Mouse (Mus musculus) gastrocnemius, adult 2 months (tissue): ENCODE measurements around the gene Rc3h1. TPM values are rescaled to one million over a fixed set of nuclear protein-coding genes. Genes with fewer than 3 reads are reported as not detected.
"Not testable (repeated sequence)": the region's sequence is repeated elsewhere in the genome, so short reads cannot be mapped to it uniquely, and the experiment has no call there.

Experiments
- DNase-seq: peaks from one replicate; pipeline ENCODE4 v3.0.0; 2022
- H3K27ac ChIP-seq: fragments of 200-600 bp; 2 replicates; pipeline ENCODE4 v1.8.1; 2022; ENCODE audit warnings: mild to moderate bottlenecking
- H3K4me3 ChIP-seq: fragments of 200-600 bp; 2 replicates; pipeline ENCODE4 v1.8.1; 2022; ENCODE audit warnings: mild to moderate bottlenecking, moderate library complexity
- CTCF ChIP-seq: fragments of 200-600 bp; IDR thresholded peaks from 2 replicates; pipeline ENCODE4 v1.8.1; 2022; ENCODE audit warnings: antibody characterized with exemption, mild to moderate bottlenecking, moderate library complexity
- intact Hi-C: fragments of 180-260 bp; cut with DNase I; formaldehyde crosslinking; loops from one replicate; pipeline ENCODE4 v1.15.1; 2025
- total RNA-seq, 2 experiments: library from RNA; stranded (reverse); gene quantifications; 2 replicates each; pipeline ENCODE4 v1.2.3; 2021

Rc3h1 gene
- total RNA-seq, 2 experiments from 2014 or later: 31.0 to 32.5 TPM

DNA sequence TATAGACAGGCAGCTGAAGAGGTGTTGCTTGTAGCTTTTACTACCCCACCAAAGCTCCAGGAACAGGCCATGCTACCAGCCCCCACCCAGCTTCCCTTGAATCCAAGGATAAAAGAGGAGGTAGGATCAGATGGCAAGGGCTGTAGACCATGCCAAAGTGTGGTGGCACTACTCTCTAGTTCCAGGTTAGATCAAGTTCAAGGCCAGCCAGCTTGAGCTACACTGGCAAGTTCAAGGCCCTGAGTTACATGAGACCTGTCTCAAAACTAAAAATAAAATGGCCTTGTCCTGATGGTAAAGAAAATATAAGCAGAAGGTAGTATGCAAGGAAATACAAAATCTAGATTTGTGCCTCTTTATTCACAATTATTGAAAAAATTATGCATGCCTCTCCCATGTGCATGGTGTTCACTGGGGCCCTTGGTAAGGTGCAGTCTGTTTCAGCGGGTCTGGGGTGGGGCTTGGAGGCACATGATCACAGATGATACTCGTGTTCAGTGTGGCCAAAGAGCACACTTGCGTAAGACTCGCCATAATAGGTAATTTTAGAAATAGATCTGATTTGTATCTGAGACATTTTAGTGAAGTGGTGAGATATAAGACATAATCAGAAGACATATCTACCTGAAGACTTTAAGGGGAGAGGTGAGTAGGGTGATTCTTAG is 72.0 kb downstream of the Rc3h1 start, which contains the start of gene Serpinc1:
Gene Serpinc1 (plus strand): TSS at position 515 of the 665 bp plus-strand sequence.
- no peak within 1 kb of the TSS for H3K4me3 ChIP-seq
- TF ChIP-seq CTCF: no peak
- no peak within 1 kb of the TSS for H3K27ac ChIP-seq
- intact Hi-C loops: no loop called here
- peak; percentile 24 for DNase-seq

DNA sequence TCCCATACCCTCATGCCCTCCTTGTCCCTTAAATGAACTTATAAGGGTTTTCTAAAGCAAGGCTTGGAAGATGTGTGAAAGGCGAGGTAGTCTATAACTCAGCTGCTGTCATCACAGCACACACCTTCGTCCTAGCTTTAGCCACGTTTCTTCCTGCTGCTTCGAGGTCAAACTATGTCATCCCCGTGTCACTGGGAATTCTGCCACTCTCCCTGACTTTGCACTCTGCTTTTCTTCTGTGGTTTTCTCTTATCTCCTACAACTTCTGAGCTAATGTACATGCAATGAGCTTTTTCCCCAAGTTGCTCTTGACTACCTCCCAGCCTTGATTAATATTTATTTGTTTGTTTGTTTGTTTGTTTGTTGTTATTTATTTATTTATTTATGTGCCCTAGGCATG is 73.8 kb downstream of the Rc3h1 start:
- no peak for DNase-seq
- intact Hi-C loops: no loop called here
- Histone ChIP-seq H3K27ac (no peak overlapping the region), H3K4me3 (no peak overlapping the region)
- TF ChIP-seq CTCF: no peak

DNA sequence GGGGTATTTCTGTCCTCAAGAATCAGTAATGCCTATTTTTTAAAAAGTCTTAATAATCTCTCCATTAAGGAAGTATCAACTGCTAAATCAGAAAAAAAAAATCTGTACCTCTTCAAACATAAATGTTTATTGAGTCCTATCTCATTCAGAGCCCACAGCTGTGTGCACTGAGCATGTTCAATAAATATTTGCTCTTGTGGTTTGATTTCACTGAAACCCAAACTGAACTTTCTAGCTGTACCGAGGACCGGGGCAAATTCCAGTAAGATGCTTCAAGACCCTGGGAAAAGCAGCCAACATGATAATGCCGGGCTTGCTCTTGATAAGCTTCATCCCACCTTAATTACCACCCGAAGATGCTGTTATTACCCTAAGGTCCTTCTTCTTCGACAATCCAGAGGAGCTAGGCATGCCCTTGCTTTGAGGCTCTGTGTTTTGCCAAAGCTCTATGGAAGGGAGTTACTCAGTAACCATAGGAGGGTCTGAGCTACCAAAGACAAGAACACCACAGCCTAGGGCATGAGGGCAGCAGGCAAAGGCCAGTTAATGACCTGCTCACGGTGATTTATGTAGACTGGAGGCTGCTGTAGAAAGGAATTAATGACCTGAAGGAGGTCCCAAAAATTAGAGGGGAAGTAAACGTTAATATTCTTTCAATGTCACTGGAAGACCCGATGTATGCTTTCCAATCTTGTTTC is 74.5 kb downstream of the Rc3h1 start:
- intact Hi-C loops: no loop called here
- DNase-seq: no peak
- H3K27ac ChIP-seq: no peak overlapping the region
- no peak overlapping the region for H3K4me3 ChIP-seq
- no peak for TF ChIP-seq CTCF

DNA sequence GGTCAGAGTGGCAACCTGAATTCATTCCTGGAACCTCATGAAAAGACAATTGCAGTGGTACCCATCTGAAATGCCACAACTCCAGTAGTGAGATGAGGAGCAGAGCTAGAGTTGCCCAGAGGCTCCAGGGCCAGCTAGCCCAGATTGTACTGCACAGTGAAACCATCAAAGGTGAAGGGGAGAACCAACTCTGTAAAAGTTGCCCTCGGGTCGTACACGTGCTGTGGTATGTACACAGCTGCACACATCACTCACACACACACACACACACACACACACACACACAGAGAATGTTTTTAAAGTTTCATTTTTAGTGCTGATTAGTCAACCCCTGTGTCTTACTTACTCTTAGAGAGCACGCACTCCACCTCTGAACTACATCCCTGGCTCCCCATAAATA is 75.1 kb downstream of the Rc3h1 start:
- no peak for DNase-seq
- no peak overlapping the region for H3K4me3 ChIP-seq
- H3K27ac ChIP-seq: no peak overlapping the region
- intact Hi-C loops: no loop called here
- TF ChIP-seq CTCF: no peak

DNA sequence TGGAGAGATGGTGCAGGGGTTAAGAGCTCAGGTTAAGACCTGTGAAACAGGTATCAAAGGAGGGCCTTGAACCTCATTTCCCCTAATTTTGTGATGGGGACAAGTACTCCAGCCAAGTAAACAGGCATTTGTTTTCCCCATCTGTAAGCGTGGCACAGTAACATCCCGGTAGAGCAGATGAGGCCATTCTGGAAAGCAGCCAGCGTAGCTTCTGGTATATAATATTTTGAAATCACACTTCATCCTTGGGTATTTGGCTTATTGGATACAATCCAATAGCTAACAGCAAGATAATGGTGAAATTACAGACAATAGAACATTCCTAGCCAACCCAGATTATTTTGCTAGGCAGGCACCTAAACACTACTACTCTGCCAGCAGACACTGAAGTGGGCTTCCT is 76.7 kb downstream of the Rc3h1 start:
- intact Hi-C loops: no loop called here
- Histone ChIP-seq H3K4me3 (no peak overlapping the region), H3K27ac (no peak overlapping the region)
- TF ChIP-seq CTCF: no peak
- DNase-seq: no peak

DNA sequence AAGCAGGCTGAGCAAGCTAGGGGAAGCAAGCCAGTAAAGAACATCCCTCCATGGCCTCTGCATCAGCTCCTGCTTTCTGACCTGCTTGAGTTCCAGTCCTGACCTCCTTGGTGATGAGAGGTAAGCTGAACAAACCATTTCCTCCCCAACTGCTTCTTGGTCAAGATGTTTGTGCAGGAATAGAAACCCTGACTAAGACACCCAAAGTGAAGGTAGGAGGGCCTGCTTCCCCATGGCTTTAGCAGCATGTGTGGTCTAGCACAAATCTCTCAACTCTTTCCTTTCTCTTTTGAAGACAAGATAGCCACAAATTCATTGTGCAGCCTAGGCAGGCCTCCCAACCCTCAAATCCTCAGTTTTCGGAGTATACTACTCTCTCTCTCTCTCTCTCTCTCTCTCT is 78.5 kb downstream of the Rc3h1 start:
- H3K27ac ChIP-seq, H3K4me3 ChIP-seq, intact Hi-C loops, DNase-seq: not testable (repeated sequence)

DNA sequence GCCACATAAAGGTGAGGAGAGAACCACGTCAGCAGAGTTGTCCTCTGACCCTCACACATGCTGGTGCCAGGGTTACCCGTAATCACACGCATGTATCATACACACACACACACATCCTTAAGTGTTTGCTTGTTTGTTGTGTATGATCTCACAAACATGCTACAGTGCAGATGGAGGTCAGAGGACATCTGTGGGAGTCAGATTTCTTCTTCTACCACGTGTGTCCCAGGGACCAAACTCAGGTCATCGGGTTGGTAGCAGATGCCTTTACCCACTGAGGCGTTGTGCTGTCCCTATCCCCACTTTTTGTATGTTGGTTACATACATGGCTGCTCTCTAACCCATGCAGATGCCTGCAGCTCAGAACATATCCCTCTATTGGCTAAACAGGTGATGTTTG is 79.3 kb downstream of the Rc3h1 start:
- H3K4me3 ChIP-seq: no peak overlapping the region
- intact Hi-C loops: no loop called here

DNA sequence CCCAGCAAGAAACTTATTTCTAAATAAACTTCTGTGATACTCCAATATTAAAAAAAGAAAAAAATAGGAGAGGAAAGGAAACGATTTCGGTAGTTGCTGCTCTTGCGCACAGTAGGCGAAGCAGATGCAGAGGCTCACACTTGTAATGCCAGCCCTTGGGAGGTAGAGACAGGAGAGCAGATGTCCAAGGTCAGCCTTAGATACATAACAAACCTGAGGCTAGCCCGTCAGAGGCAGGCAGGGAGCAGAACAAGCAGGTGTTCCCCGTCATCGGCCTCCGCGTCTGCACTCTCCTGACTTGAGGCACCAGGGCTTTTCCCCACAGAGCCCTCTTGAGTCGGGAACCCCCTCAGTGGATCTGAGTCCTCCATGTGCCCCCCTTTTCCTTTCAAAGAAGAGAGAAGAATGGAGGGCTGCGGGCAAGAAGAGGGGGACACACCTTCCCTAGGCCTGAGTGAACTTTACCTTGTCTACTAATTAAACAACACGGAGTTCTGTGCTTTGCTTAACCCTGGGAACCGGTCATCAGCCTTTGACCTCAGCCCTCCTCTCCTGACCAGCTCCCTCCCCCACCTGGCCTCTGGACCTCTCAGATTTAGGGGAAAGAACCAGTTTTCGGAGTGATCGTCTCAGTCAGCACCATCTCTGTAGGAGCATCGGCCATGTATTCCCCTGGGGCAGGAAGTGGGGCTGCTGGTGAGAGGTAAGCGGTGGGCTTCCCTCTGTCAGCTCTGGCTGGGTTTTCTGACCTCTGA is 80.8 kb downstream of the Rc3h1 start:
- TF ChIP-seq CTCF: no peak
- no peak for DNase-seq
- Histone ChIP-seq H3K4me3 (no peak overlapping the region), H3K27ac (no peak overlapping the region)
- intact Hi-C loops: no loop called here

More for the DNA sequence above, 79.3 kb downstream of the Rc3h1 start:
- no peak overlapping the region for H3K27ac ChIP-seq
- DNase-seq: no peak
- no peak for TF ChIP-seq CTCF

DNA sequence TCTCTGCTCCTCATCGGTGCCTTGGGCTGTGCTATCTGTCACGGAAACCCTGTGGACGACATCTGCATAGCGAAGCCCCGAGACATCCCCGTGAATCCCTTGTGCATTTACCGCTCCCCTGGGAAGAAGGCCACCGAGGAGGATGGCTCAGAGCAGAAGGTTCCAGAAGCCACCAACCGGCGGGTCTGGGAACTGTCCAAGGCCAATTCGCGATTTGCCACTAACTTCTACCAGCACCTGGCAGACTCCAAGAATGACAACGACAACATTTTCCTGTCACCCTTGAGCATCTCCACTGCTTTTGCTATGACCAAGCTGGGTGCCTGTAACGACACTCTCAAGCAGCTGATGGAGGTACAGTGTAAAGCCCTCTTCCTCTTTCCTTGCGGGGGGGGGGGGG is 83.2 kb downstream of the Rc3h1 start:
- no peak for TF ChIP-seq CTCF
- Histone ChIP-seq H3K27ac (no peak overlapping the region), H3K4me3 (no peak overlapping the region)
- intact Hi-C loops: no loop called here
- DNase-seq: no peak

DNA sequence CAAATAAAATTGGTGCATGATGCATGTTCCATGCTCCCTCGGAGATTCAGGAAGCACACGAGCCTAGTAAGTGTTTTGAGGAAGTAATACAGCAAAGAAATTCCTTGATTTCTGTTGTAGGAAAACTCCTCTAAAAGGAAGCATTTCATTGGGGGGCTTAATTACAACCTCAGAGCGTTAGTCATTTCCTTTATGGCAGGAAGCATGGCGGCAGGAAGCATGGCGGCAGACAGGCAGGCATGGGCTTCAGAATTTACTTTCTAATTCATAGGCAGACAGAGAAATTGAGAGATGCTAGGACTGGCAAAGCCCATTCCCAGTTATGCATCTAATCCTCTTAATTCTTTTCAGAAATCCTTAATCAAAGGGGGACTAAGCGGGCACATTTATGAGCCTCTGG is 87.6 kb downstream of the Rc3h1 start:
- Histone ChIP-seq H3K27ac (no peak overlapping the region), H3K4me3 (no peak overlapping the region)
- no peak for DNase-seq
- TF ChIP-seq CTCF: no peak
- intact Hi-C loops: no loop called here

DNA sequence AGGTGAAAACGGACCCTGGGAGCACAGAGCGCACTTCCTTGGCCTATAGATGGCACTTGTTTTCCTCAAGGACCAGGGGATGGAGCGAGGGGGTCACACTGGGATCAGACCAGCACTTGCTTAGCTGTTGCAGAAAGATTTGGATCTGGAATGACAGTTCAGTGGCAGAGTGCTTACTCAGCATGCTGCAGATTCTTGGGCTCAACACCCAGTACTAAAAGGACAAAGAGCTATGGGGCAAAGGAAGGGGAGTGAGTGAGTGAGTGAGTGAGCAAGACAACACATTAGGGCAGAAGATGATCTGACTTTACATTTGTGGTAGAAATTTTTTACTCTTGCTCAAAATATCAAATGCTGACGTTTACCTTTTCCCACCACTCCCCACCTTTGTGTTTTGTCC is 98.7 kb downstream of the Rc3h1 start:
- no peak for TF ChIP-seq CTCF
- intact Hi-C loops: no loop called here
- Histone ChIP-seq H3K4me3 (no peak overlapping the region), H3K27ac (no peak overlapping the region)
- no peak for DNase-seq

DNA sequence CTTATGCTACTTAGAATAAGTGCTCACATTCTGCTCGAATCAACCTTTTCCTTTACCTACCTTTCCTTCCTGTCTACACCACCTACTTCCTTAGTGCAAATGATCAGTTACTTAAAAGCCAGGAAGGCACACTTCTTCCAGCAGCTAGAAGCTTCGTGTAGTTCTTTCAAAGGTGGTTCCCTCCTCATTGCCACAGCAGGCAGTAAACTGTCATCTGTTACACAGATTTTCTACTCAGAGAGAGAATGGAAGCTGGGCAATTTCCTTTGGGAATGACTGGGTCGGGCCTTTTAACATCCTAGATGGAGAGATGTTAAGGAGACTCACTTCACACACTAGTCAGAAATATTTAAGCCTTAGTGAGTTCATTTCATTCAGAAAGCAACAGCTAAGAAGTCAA is 99.3 kb downstream of the Rc3h1 start:
- intact Hi-C loops: no loop called here
- no peak for DNase-seq
- TF ChIP-seq CTCF: no peak
- Histone ChIP-seq H3K27ac (no peak overlapping the region), H3K4me3 (no peak overlapping the region)

DNA sequence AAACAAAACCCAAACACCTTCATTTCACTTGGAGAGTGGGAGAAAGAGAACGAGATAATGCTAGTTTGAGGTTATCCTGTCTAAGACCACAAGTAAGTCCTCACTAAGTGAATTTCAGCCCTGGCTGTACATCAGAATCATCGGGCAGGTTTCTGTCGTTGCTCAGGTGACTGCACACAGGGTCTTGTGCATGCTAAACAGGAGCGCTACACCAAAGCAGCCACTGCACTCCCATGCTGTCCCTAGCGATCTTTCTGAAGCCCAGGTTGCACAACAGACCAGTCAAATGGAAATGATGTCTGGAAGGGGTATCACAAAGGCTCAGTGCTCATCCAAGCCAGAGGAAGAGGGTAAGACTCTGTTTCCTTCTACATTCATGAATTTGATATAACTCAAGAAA is 100.3 kb downstream of the Rc3h1 start:
- no peak for TF ChIP-seq CTCF
- Histone ChIP-seq H3K27ac (no peak overlapping the region), H3K4me3 (no peak overlapping the region)
- intact Hi-C loops: no loop called here
- DNase-seq: no peak
